Mouse (Mus musculus): ENCODE measurements around the gene Cep78.

The Cep78 gene

GRCm38 (mm10) chr19:15965082-15965481 lies 19.7 kb downstream of the Cep78 start:
- DNase-seq (ENCODE audit: low read depth) = peak; percentile 25

GRCm38 (mm10) chr19:15964533-15964932 lies 20.3 kb downstream of the Cep78 start:
- no peak for DNase-seq (ENCODE audit: low read depth)

GRCm38 (mm10) chr19:15963011-15963695 lies 21.6 kb downstream of the Cep78 start:
- no peak for DNase-seq (ENCODE audit: low read depth)

- no peak for DNase-seq (ENCODE audit: low read depth)
Measured at GRCm38 (mm10) chr19:15962313-15962712, 22.5 kb downstream of the Cep78 start.

- DNase-seq (ENCODE audit: low read depth) = no peak
Measured at GRCm38 (mm10) chr19:15950225-15950624, 34.6 kb downstream of the Cep78 start.

- no peak for DNase-seq (ENCODE audit: low read depth)
Measured at GRCm38 (mm10) chr19:15948867-15949266, 35.9 kb downstream of the Cep78 start.

GRCm38 (mm10) chr19:15948426-15948825 lies 36.4 kb downstream of the Cep78 start:
- no peak for DNase-seq (ENCODE audit: low read depth)

- no peak for DNase-seq (ENCODE audit: low read depth)
Measured at GRCm38 (mm10) chr19:15947237-15947636, 37.6 kb downstream of the Cep78 start, which contains the start of gene Psat1. Gene Psat1 (minus strand): TSS chr19:15947337.

GRCm38 (mm10) chr19:15946663-15947062 lies 38.1 kb downstream of the Cep78 start:
- DNase-seq (ENCODE audit: low read depth) = no peak

- DNase-seq (ENCODE audit: low read depth) = no peak
Measured at GRCm38 (mm10) chr19:15943117-15943423, 41.7 kb downstream of the Cep78 start.

GRCm38 (mm10) chr19:15942421-15943116 lies 42.2 kb downstream of the Cep78 start:
- no peak for DNase-seq (ENCODE audit: low read depth)

GRCm38 (mm10) chr19:15941399-15941798 lies 43.4 kb downstream of the Cep78 start:
- DNase-seq (ENCODE audit: low read depth) = no peak

GRCm38 (mm10) chr19:15925719-15926045 lies 59.1 kb downstream of the Cep78 start:
- no peak for DNase-seq (ENCODE audit: low read depth)

GRCm38 (mm10) chr19:15924866-15925718 lies 59.7 kb downstream of the Cep78 start:
- DNase-seq (ENCODE audit: low read depth) = peak; percentile 83

- DNase-seq (ENCODE audit: low read depth) = peak; percentile 25
Measured at GRCm38 (mm10) chr19:15924181-15924865, 60.5 kb downstream of the Cep78 start.

- DNase-seq (ENCODE audit: low read depth) = peak; percentile 33
Measured at GRCm38 (mm10) chr19:15923426-15923825, 61.4 kb downstream of the Cep78 start.

GRCm38 (mm10) chr19:15919336-15919735 lies 65.5 kb downstream of the Cep78 start:
- DNase-seq (ENCODE audit: low read depth) = no peak

- no peak for DNase-seq (ENCODE audit: low read depth)
Measured at GRCm38 (mm10) chr19:15918111-15918510, 66.7 kb downstream of the Cep78 start.

GRCm38 (mm10) chr19:15913249-15913997 lies 71.4 kb downstream of the Cep78 start:
- DNase-seq (ENCODE audit: low read depth) = no peak

- DNase-seq (ENCODE audit: low read depth) = no peak
Measured at GRCm38 (mm10) chr19:15911441-15911840, 73.3 kb downstream of the Cep78 start.

- no peak for DNase-seq (ENCODE audit: low read depth)
Measured at GRCm38 (mm10) chr19:15910987-15911386, 73.8 kb downstream of the Cep78 start.

GRCm38 (mm10) chr19:15910488-15910887 lies 74.3 kb downstream of the Cep78 start:
- DNase-seq (ENCODE audit: low read depth) = no peak
